Comparison of ENCODE assay signal across 27 mouse cellular contexts in the genomic region with DNA sequence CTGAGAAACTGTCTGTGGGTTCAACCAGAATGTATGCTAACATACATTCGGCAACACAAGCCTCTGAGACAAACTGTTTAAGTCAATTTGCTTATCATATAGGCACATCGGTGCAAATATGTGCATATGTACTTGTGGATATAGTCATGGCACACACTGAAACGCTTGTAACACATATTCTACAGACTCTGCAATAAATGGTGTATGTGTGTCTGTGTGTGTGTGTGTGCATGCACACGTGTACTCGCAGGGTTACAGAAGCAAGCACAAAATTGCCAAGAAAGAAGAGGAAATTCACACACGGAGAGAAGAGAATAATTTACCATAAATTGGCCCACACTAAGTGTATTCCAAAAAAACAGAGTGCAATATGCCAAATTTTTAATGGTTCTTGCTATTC.
DNase-seq lines count a peak whose midpoint lies in the region; ATAC-seq and TF ChIP-seq lines count a peak whose summit lies in the region.
"Had no signal": no experiment of that assay in that cellular context is flagged by ENCODE, and none has a peak within 500 bp of the region (broad histone marks: within the 10 kb centered on the region; RNA-seq: fewer than 3 reads in every experiment).

No protein-coding gene starts in this region.

- H3K36me3 ChIP-seq in forebrain, embryonic 13.5 days (ENCODE audit: poor library complexity, severe bottlenecking): no peaks in the 10 kb centered on the region
- H3K36me3 ChIP-seq in forebrain, embryonic 11.5 days (ENCODE audit: control insufficient read depth, insufficient read depth, low read length): no peaks in the 10 kb centered on the region
- no peaks in the 10 kb centered on the region for H3K36me3 ChIP-seq in forebrain, embryonic 15.5 days
- no peaks in the 10 kb centered on the region for H3K36me3 ChIP-seq in forebrain, embryonic 12.5 days (replicated peaks)
- no peaks in the 10 kb centered on the region for H3K36me3 ChIP-seq in forebrain, postnatal 0 days (ENCODE audit: insufficient read depth)
- H3K36me3 ChIP-seq: embryonic facial prominence, embryonic 13.5 days; embryonic facial prominence, embryonic 15.5 days; G1E had no signal

- no peak overlapping the region for H3K27ac ChIP-seq in forebrain, embryonic 13.5 days
- no peak overlapping the region for H3K27ac ChIP-seq in forebrain, embryonic 11.5 days (ENCODE audit: low read depth, low read length)
- no peak overlapping the region for H3K27ac ChIP-seq in forebrain, embryonic 15.5 days (replicated peaks)
- H3K27ac ChIP-seq in forebrain, embryonic 12.5 days: no peak overlapping the region
- peak overlapping the region; percentile 51 for H3K27ac ChIP-seq in layer of hippocampus, adult 2 months
- H3K27ac ChIP-seq in forebrain, postnatal 0 days (ENCODE audit: low read depth, low read length): no peak overlapping the region
- H3K27ac ChIP-seq: embryonic facial prominence, embryonic 13.5 days; embryonic facial prominence, embryonic 15.5 days had no signal

- H3K9me3 ChIP-seq in forebrain, embryonic 13.5 days (replicated peaks): no peaks in the 10 kb centered on the region
- no peaks in the 10 kb centered on the region for H3K9me3 ChIP-seq in forebrain, embryonic 11.5 days (ENCODE audit: control insufficient read depth, low read length)
- no peaks in the 10 kb centered on the region for H3K9me3 ChIP-seq in forebrain, embryonic 15.5 days
- no peaks in the 10 kb centered on the region for H3K9me3 ChIP-seq in forebrain, embryonic 12.5 days
- no peaks in the 10 kb centered on the region for H3K9me3 ChIP-seq in forebrain, postnatal 0 days (ENCODE audit: low read length)
- H3K9me3 ChIP-seq: embryonic facial prominence, embryonic 13.5 days; embryonic facial prominence, embryonic 15.5 days; G1E had no signal

- peak; percentile 61; the same call in 1 of the 2 replicates for ATAC-seq in forebrain, embryonic 13.5 days
- ATAC-seq in forebrain, embryonic 11.5 days (replicated peaks; ENCODE audit: low FRiP score): no peak
- 0 out of 2 replicates have a peak, but pooled peaks have one; percentile 35 for ATAC-seq in forebrain, embryonic 15.5 days (replicated peaks)
- no peak for ATAC-seq in forebrain, embryonic 12.5 days (ENCODE audit: low FRiP score)
- ATAC-seq in forebrain, postnatal 0 days: peak; percentile 77
- ATAC-seq: activated CD4-positive, CD25-positive, alpha-beta regulatory T cell, adult 4 months; CD4-positive, CD25-positive, alpha-beta regulatory T cell, adult 4 months; Patski had no signal

- peaks cover 11% of the 10 kb centered on the region; the same call in 1 of the 2 replicates for H3K4me1 ChIP-seq in forebrain, embryonic 13.5 days
- H3K4me1 ChIP-seq in forebrain, embryonic 11.5 days (replicated peaks; ENCODE audit: control insufficient read depth, insufficient read depth, low read length): no peaks in the 10 kb centered on the region
- H3K4me1 ChIP-seq in forebrain, embryonic 15.5 days: peaks cover 4% of the 10 kb centered on the region; the same call in 1 of the 2 replicates
- H3K4me1 ChIP-seq in forebrain, embryonic 12.5 days: no peaks in the 10 kb centered on the region
- H3K4me1 ChIP-seq in forebrain, postnatal 0 days (ENCODE audit: insufficient read depth): no peaks in the 10 kb centered on the region
- H3K4me1 ChIP-seq: embryonic facial prominence, embryonic 15.5 days had no signal

- no peak overlapping the region for H3K9ac ChIP-seq in forebrain, embryonic 13.5 days
- H3K9ac ChIP-seq in forebrain, embryonic 11.5 days (ENCODE audit: low read length): no peak overlapping the region
- no peak overlapping the region for H3K9ac ChIP-seq in forebrain, embryonic 15.5 days (replicated peaks)
- no peak overlapping the region for H3K9ac ChIP-seq in forebrain, embryonic 12.5 days
- H3K9ac ChIP-seq in forebrain, postnatal 0 days: no peak overlapping the region
- H3K9ac ChIP-seq: embryonic facial prominence, embryonic 13.5 days; embryonic facial prominence, embryonic 15.5 days had no signal

- TF ChIP-seq CTCF in layer of hippocampus, adult 2 months (conservative IDR thresholded peaks at IDR 0.05): no peak
- TF ChIP-seq CTCF in forebrain, postnatal 0 days (IDR thresholded peaks at IDR 0.05; ENCODE audit: low read depth): no peak

- 86% methylated on average over 6 of the region's 6 CpGs for WGBS in forebrain, embryonic 13.5 days
- WGBS in forebrain, embryonic 11.5 days: 92% methylated on average over 6 of the region's 6 CpGs
- WGBS in forebrain, embryonic 15.5 days: 65% methylated on average over 6 of the region's 6 CpGs
- 93% methylated on average over 6 of the region's 6 CpGs for WGBS in forebrain, embryonic 12.5 days
- 61% methylated on average over 6 of the region's 6 CpGs for WGBS in forebrain, postnatal 0 days

- H3K4me3 ChIP-seq in forebrain, embryonic 13.5 days: no peak overlapping the region
- no peak overlapping the region for H3K4me3 ChIP-seq in forebrain, embryonic 11.5 days (ENCODE audit: low read depth, low read length)
- no peak overlapping the region for H3K4me3 ChIP-seq in forebrain, embryonic 15.5 days
- no peak overlapping the region for H3K4me3 ChIP-seq in forebrain, embryonic 12.5 days (replicated peaks)
- H3K4me3 ChIP-seq in layer of hippocampus, adult 2 months: no peak overlapping the region
- no peak overlapping the region for H3K4me3 ChIP-seq in forebrain, postnatal 0 days (ENCODE audit: low read depth, low read length)
- H3K4me3 ChIP-seq: embryonic facial prominence, embryonic 13.5 days; embryonic facial prominence, embryonic 15.5 days; erythroblast, embryonic 14.5 days had no signal

- no peak for DNase-seq in forebrain, embryonic 11.5 days (ENCODE audit: low spot score)
- no peak for DNase-seq in layer of hippocampus, adult 2 months (ENCODE audit: low spot score in 2 of 2)
- DNase-seq in layer of hippocampus, postnatal 25 days (ENCODE audit: extremely low spot score in 1 of 2, low spot score in 1 of 2): no peak
- DNase-seq in forebrain, postnatal 0 days: peak; percentile 53
- no peak for DNase-seq in lung, postnatal 25 days (ENCODE audit: low spot score)
- DNase-seq: adrenal gland, adult 8-10 months; adrenal gland, postnatal 14 days; adrenal gland, postnatal 36 days; B cell, adult 2 months; cerebellum, adult 11 months; cerebellum, adult 18-20 months; cerebellum, adult 8-10 months; cerebellum, adult 9-11 months; cerebellum, postnatal 14 days; cerebellum, postnatal 36 days; embryo, embryonic 11 days had no signal

- peaks cover 13% of the 10 kb centered on the region; the same call in 1 of the 2 replicates for H3K27me3 ChIP-seq in forebrain, embryonic 13.5 days
- no peaks in the 10 kb centered on the region; the same call in 1 of the 2 replicates for H3K27me3 ChIP-seq in forebrain, embryonic 11.5 days (ENCODE audit: control insufficient read depth, insufficient read depth, low read length)
- no peaks in the 10 kb centered on the region for H3K27me3 ChIP-seq in forebrain, embryonic 15.5 days
- H3K27me3 ChIP-seq in forebrain, embryonic 12.5 days: peaks cover 17% of the 10 kb centered on the region
- no peaks in the 10 kb centered on the region for H3K27me3 ChIP-seq in forebrain, postnatal 0 days (ENCODE audit: insufficient read depth, low read length)
- H3K27me3 ChIP-seq: CH12.LX; embryonic facial prominence, embryonic 13.5 days; embryonic facial prominence, embryonic 15.5 days; Patski had no signal

- H3K4me2 ChIP-seq in forebrain, embryonic 13.5 days: no peak overlapping the region
- no peak overlapping the region for H3K4me2 ChIP-seq in forebrain, embryonic 11.5 days (ENCODE audit: low read depth, low read length, severe bottlenecking)
- no peak overlapping the region for H3K4me2 ChIP-seq in forebrain, embryonic 15.5 days (replicated peaks)
- H3K4me2 ChIP-seq in forebrain, embryonic 12.5 days: no peak overlapping the region
- no peak overlapping the region for H3K4me2 ChIP-seq in forebrain, postnatal 0 days (ENCODE audit: low read depth)
- H3K4me2 ChIP-seq: embryonic facial prominence, embryonic 13.5 days; embryonic facial prominence, embryonic 15.5 days had no signal

Comparison
In these comparisons a context has a peak if more than half of its experiments do, and no peak if none do; other contexts are left out.
1. ATAC-seq: peak in forebrain, embryonic 13.5 days (single experiment), forebrain, embryonic 15.5 days (single experiment) and forebrain, postnatal 0 days (single experiment); none in forebrain, embryonic 11.5 days (single experiment) and forebrain, embryonic 12.5 days (single experiment).